Mouse (Mus musculus): ENCODE measurements around the gene Def6. TPM values are rescaled to one million over a fixed set of nuclear protein-coding genes. Genes with fewer than 3 reads are reported as not detected.

Def6 gene
- polyA plus RNA-seq, 1 experiment from 2014 or later: 2.4 TPM

GRCm38 (mm10) chr17:28247613-28248012, 40.0 kb downstream of the Def6 start:
- no peak overlapping the region for H3K27ac ChIP-seq (ENCODE audit: low read depth)
- H3K27me3 ChIP-seq (ENCODE audit: insufficient read depth, low read length): no peaks in the 10 kb centered on the region
- no peak overlapping the region for H3K9ac ChIP-seq
- ATAC-seq (ENCODE audit: insufficient read depth) (no peak), DNase-seq (peak; percentile 37)
- H3K9me3 ChIP-seq (ENCODE audit: low read depth, low read length): no peaks in the 10 kb centered on the region
- H3K4me1 ChIP-seq (ENCODE audit: insufficient read depth): peaks cover 8% of the 10 kb centered on the region; the same call in 1 of the 2 replicates
- WGBS: 56% methylated on average over 6 of the region's 6 CpGs
- no peak overlapping the region for H3K4me2 ChIP-seq
- no peak overlapping the region for H3K4me3 ChIP-seq (ENCODE audit: low read depth, low read length)
- no peak for TF ChIP-seq CTCF (IDR thresholded peaks at IDR 0.05; ENCODE audit: low read depth)
- 0 out of 2 replicates have a peak, but pooled peaks cover 3% of the 10 kb centered on the region for H3K36me3 ChIP-seq (ENCODE audit: insufficient read depth)

- Histone ChIP-seq H3K4me3 (ENCODE audit: low read depth, low read length) (no peak overlapping the region), H3K9ac (no peak overlapping the region), H3K4me1 (ENCODE audit: insufficient read depth) (peaks cover 8% of the 10 kb centered on the region; the same call in 1 of the 2 replicates), H3K36me3 (ENCODE audit: insufficient read depth) (0 out of 2 replicates have a peak, but pooled peaks cover 3% of the 10 kb centered on the region), H3K27ac (ENCODE audit: low read depth) (no peak overlapping the region), H3K9me3 (ENCODE audit: low read depth, low read length) (no peaks in the 10 kb centered on the region), H3K27me3 (ENCODE audit: insufficient read depth, low read length) (no peaks in the 10 kb centered on the region), H3K4me2 (no peak overlapping the region)
- DNase-seq (peak; percentile 25), ATAC-seq (ENCODE audit: insufficient read depth) (no peak)
- WGBS: 46% methylated on average over 12 of the region's 12 CpGs
- no peak for TF ChIP-seq CTCF (IDR thresholded peaks at IDR 0.05; ENCODE audit: low read depth)
Measured at GRCm38 (mm10) chr17:28249062-28249461, 41.5 kb downstream of the Def6 start.

- no peak overlapping the region for H3K4me2 ChIP-seq
- H3K36me3 ChIP-seq (ENCODE audit: insufficient read depth): 0 out of 2 replicates have a peak, but pooled peaks cover 3% of the 10 kb centered on the region
- H3K4me3 ChIP-seq (ENCODE audit: low read depth, low read length): no peak overlapping the region
- 77% methylated on average over 12 of the region's 12 CpGs for WGBS
- peaks cover 12% of the 10 kb centered on the region; the same call in 1 of the 2 replicates for H3K4me1 ChIP-seq (ENCODE audit: insufficient read depth)
- no peak overlapping the region for H3K27ac ChIP-seq (ENCODE audit: low read depth)
- no peak for TF ChIP-seq CTCF (IDR thresholded peaks at IDR 0.05; ENCODE audit: low read depth)
- DNase-seq: no peak
- ATAC-seq (ENCODE audit: insufficient read depth): no peak
- no peak overlapping the region for H3K9ac ChIP-seq
- H3K9me3 ChIP-seq (ENCODE audit: low read depth, low read length): no peaks in the 10 kb centered on the region
- no peaks in the 10 kb centered on the region for H3K27me3 ChIP-seq (ENCODE audit: insufficient read depth, low read length)
Measured at GRCm38 (mm10) chr17:28251579-28252280, 44.2 kb downstream of the Def6 start.

- DNase-seq (no peak), ATAC-seq (ENCODE audit: insufficient read depth) (no peak)
- WGBS: 76% methylated on average over 5 of the region's 5 CpGs
- Histone ChIP-seq H3K4me1 (ENCODE audit: insufficient read depth) (peaks cover 15% of the 10 kb centered on the region), H3K27ac (ENCODE audit: low read depth) (no peak overlapping the region), H3K9ac (no peak overlapping the region), H3K4me2 (no peak overlapping the region), H3K36me3 (ENCODE audit: insufficient read depth) (0 out of 2 replicates have a peak, but pooled peaks cover 3% of the 10 kb centered on the region), H3K27me3 (ENCODE audit: insufficient read depth, low read length) (no peaks in the 10 kb centered on the region), H3K4me3 (ENCODE audit: low read depth, low read length) (no peak overlapping the region), H3K9me3 (ENCODE audit: low read depth, low read length) (no peaks in the 10 kb centered on the region)
- TF ChIP-seq CTCF (IDR thresholded peaks at IDR 0.05; ENCODE audit: low read depth): no peak
Measured at GRCm38 (mm10) chr17:28252281-28252648, 44.7 kb downstream of the Def6 start.

- H3K27me3 ChIP-seq (ENCODE audit: insufficient read depth, low read length): no peaks in the 10 kb centered on the region
- 0 out of 2 replicates have a peak, but pooled peaks cover 3% of the 10 kb centered on the region for H3K36me3 ChIP-seq (ENCODE audit: insufficient read depth)
- H3K9me3 ChIP-seq (ENCODE audit: low read depth, low read length): no peaks in the 10 kb centered on the region
- H3K4me2 ChIP-seq: no peak overlapping the region
- ATAC-seq (ENCODE audit: insufficient read depth): peak; percentile 55
- H3K4me1 ChIP-seq (ENCODE audit: insufficient read depth): peaks cover 19% of the 10 kb centered on the region
- peak; percentile 55 for DNase-seq
- no peak overlapping the region for H3K4me3 ChIP-seq (ENCODE audit: low read depth, low read length)
- no peak for TF ChIP-seq CTCF (IDR thresholded peaks at IDR 0.05; ENCODE audit: low read depth)
- H3K9ac ChIP-seq: no peak overlapping the region
- no peak overlapping the region for H3K27ac ChIP-seq (ENCODE audit: low read depth)
- 53% methylated on average over 7 of the region's 7 CpGs for WGBS
Measured at GRCm38 (mm10) chr17:28253216-28253615, 45.6 kb downstream of the Def6 start.

GRCm38 (mm10) chr17:28254804-28255203, 47.2 kb downstream of the Def6 start:
- Histone ChIP-seq H3K27ac (ENCODE audit: low read depth) (no peak overlapping the region), H3K27me3 (ENCODE audit: insufficient read depth, low read length) (no peaks in the 10 kb centered on the region), H3K4me2 (no peak overlapping the region), H3K4me3 (ENCODE audit: low read depth, low read length) (no peak overlapping the region), H3K9me3 (ENCODE audit: low read depth, low read length) (no peaks in the 10 kb centered on the region), H3K4me1 (ENCODE audit: insufficient read depth) (peaks cover 19% of the 10 kb centered on the region), H3K36me3 (ENCODE audit: insufficient read depth) (0 out of 2 replicates have a peak, but pooled peaks cover 3% of the 10 kb centered on the region), H3K9ac (no peak overlapping the region)
- WGBS: 51% methylated on average over 4 of the region's 4 CpGs
- TF ChIP-seq CTCF (IDR thresholded peaks at IDR 0.05; ENCODE audit: low read depth): no peak
- ATAC-seq (ENCODE audit: insufficient read depth): no peak
- no peak for DNase-seq

GRCm38 (mm10) chr17:28255651-28256050, 48.1 kb downstream of the Def6 start:
- H3K4me1 ChIP-seq (ENCODE audit: insufficient read depth): peaks cover 19% of the 10 kb centered on the region
- H3K27me3 ChIP-seq (ENCODE audit: insufficient read depth, low read length): no peaks in the 10 kb centered on the region

More at GRCm38 (mm10) chr17:28255651-28256050, 48.1 kb downstream of the Def6 start:
- H3K9me3 ChIP-seq (ENCODE audit: low read depth, low read length): no peaks in the 10 kb centered on the region
- H3K36me3 ChIP-seq (ENCODE audit: insufficient read depth): 0 out of 2 replicates have a peak, but pooled peaks cover 3% of the 10 kb centered on the region
- ATAC-seq (ENCODE audit: insufficient read depth): no peak
- 25% methylated on average over 5 of the region's 5 CpGs for WGBS
- H3K4me3 ChIP-seq (ENCODE audit: low read depth, low read length): no peak overlapping the region
- no peak for DNase-seq
- H3K9ac ChIP-seq: no peak overlapping the region
- peak overlapping the region; percentile 79; the same call in 1 of the 2 replicates for H3K27ac ChIP-seq (ENCODE audit: low read depth)
- no peak for TF ChIP-seq CTCF (IDR thresholded peaks at IDR 0.05; ENCODE audit: low read depth)
- H3K4me2 ChIP-seq: no peak overlapping the region

Data from lung, embryonic 14.5 days (tissue).